Mouse (Mus musculus): Measurements from ENCODE around the gene Nos1ap. TPM values are rescaled to one million over a fixed set of nuclear protein-coding genes. Genes with fewer than 3 reads are reported as not detected.

Gene Nos1ap
- polyA plus RNA-seq (2012; ENCODE audit: insufficient read depth, insufficient read length, missing spikeins) = 2.0 and 2.3 TPM in 2 replicates

GRCm38 (mm10) chr1:170589219-170590040 is at the start of gene Nos1ap:
TSS of gene Nos1ap (minus strand) at chr1:170589861.
- Histone ChIP-seq H3K4me1 (ENCODE audit: control insufficient read depth, insufficient read depth, insufficient read length, low read length) (no peaks in the 10 kb centered on the region), H3K27ac (replicated peaks; ENCODE audit: low read depth, low read length) (no peak within 1 kb of the TSS), H3K4me3 (ENCODE audit: insufficient read depth, low read depth, low read length) (peak within 1 kb of the TSS; percentile 96)

- Histone ChIP-seq H3K4me3 (ENCODE audit: insufficient read depth, low read depth, low read length) (no peak overlapping the region), H3K27ac (replicated peaks; ENCODE audit: low read depth, low read length) (no peak overlapping the region), H3K4me1 (ENCODE audit: control insufficient read depth, insufficient read depth, insufficient read length, low read length) (no peaks in the 10 kb centered on the region)
Observed at GRCm38 (mm10) chr1:170638941-170639340, 49.3 kb upstream of the Nos1ap start.

- Histone ChIP-seq H3K4me1 (ENCODE audit: control insufficient read depth, insufficient read depth, insufficient read length, low read length) (no peaks in the 10 kb centered on the region), H3K27ac (replicated peaks; ENCODE audit: low read depth, low read length) (no peak overlapping the region), H3K4me3 (ENCODE audit: insufficient read depth, low read depth, low read length) (no peak overlapping the region)
Observed at GRCm38 (mm10) chr1:170632856-170633255, 43.2 kb upstream of the Nos1ap start.

GRCm38 (mm10) chr1:170632385-170632784 is 42.7 kb upstream of the Nos1ap start:
- H3K27ac ChIP-seq (replicated peaks; ENCODE audit: low read depth, low read length) = no peak overlapping the region
- no peaks in the 10 kb centered on the region for H3K4me1 ChIP-seq (ENCODE audit: control insufficient read depth, insufficient read depth, insufficient read length, low read length)
- H3K4me3 ChIP-seq (ENCODE audit: insufficient read depth, low read depth, low read length) = no peak overlapping the region

DNA sequence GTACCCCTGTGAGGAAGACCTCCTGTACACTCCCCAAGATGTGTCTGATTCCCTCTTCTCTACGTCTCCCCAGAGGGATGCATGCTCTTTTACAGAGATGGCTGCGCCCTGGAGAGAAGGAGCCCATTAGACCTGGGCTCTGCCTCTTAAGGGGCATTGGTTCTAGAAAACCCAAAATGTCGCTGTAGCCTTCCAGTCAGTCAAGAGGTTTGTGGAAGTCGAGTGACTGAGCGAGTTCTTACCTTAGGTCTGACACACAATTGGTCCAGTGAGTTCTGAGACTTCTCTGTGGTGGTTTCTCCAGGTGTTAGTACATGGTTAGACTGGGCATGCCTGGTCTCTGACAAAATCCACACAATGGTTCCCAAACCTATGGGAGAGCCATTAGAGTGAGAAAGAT is 41.9 kb upstream of the Nos1ap start:
- Histone ChIP-seq H3K4me1 (ENCODE audit: control insufficient read depth, insufficient read depth, insufficient read length, low read length) (no peaks in the 10 kb centered on the region), H3K4me3 (ENCODE audit: insufficient read depth, low read depth, low read length) (no peak overlapping the region), H3K27ac (replicated peaks; ENCODE audit: low read depth, low read length) (no peak overlapping the region)

- no peaks in the 10 kb centered on the region for H3K4me1 ChIP-seq (ENCODE audit: control insufficient read depth, insufficient read depth, insufficient read length, low read length)
- no peak overlapping the region for H3K27ac ChIP-seq (replicated peaks; ENCODE audit: low read depth, low read length)
- no peak overlapping the region for H3K4me3 ChIP-seq (ENCODE audit: insufficient read depth, low read depth, low read length)
Observed at GRCm38 (mm10) chr1:170630489-170630888, 40.8 kb upstream of the Nos1ap start.

- no peak overlapping the region for H3K4me3 ChIP-seq (ENCODE audit: insufficient read depth, low read depth, low read length)
- no peaks in the 10 kb centered on the region for H3K4me1 ChIP-seq (ENCODE audit: control insufficient read depth, insufficient read depth, insufficient read length, low read length)
- no peak overlapping the region for H3K27ac ChIP-seq (replicated peaks; ENCODE audit: low read depth, low read length)
Observed at GRCm38 (mm10) chr1:170623432-170623831, 33.8 kb upstream of the Nos1ap start.

DNA sequence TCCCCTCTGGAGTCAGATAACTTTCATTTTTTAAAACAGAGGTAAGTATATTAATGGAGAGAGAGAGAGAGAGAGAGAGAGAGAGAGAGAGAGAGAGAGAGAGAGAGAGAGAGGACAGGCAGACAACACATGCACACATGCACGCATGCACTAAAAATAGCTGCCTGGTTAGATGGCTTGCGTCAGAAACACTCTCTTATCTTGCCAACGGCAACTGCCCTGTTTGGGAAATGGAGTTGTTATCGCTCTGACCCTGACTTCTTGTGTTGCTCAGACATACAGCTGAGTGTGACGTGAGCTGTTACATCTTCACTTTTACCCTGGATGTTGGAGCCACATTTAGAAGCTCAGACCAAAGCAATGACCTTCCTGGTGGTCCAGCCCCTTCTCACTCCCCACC is 33.3 kb upstream of the Nos1ap start:
- H3K27ac ChIP-seq (replicated peaks; ENCODE audit: low read depth, low read length) = no peak overlapping the region
- no peaks in the 10 kb centered on the region for H3K4me1 ChIP-seq (ENCODE audit: control insufficient read depth, insufficient read depth, insufficient read length, low read length)
- H3K4me3 ChIP-seq (ENCODE audit: insufficient read depth, low read depth, low read length) = no peak overlapping the region

- H3K27ac ChIP-seq (replicated peaks; ENCODE audit: low read depth, low read length) = no peak overlapping the region
- no peak overlapping the region for H3K4me3 ChIP-seq (ENCODE audit: insufficient read depth, low read depth, low read length)
Observed at GRCm38 (mm10) chr1:170619686-170620374, 30.2 kb upstream of the Nos1ap start.

DNA sequence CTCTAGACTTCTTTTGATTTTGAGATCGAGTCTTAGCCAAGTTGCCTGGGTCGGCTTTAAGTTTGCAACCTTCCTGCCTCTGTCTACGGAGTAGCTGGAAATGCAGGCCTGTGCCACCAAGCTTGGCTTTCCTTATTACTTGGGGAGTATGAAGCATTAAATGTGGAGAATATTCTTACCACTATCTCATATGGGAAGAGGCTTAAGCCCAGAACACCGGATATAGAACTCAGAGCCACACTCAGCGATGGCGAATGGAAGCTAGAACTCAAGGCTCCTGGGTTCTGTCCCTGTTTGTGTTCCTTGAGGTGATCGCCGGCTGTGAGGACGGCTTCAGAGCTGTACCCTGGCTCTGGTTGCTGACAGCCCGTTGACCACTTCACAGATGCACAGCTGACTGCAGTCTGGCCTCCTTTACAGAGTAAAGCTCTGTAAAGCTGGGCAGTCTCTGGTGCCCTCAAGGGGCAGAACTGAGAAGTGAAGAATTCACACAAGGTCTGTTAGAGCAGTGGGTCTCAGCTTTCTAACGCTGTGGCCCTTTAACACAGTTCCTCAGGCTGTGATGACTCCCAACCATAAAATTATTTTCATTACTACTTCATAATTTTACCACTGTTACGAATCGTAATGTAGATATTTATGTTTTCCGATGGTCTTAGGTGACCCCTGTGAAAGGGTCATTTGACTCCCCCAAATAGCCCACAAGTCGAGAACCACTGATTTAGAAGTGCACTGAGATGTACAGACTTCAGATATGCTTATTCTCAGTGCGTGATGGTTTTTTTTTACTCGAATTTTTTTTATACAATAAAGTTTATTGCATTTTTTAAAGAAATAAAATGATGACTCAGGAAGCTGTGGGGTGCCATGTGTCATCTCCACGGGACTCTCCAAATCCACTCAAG is 23.6 kb upstream of the Nos1ap start:
- no peak overlapping the region for H3K27ac ChIP-seq (replicated peaks; ENCODE audit: low read depth, low read length)
- H3K4me3 ChIP-seq (ENCODE audit: insufficient read depth, low read depth, low read length) = no peak overlapping the region
- no peaks in the 10 kb centered on the region for H3K4me1 ChIP-seq (ENCODE audit: control insufficient read depth, insufficient read depth, insufficient read length, low read length)

More at GRCm38 (mm10) chr1:170619686-170620374, 30.2 kb upstream of the Nos1ap start:
- no peaks in the 10 kb centered on the region for H3K4me1 ChIP-seq (ENCODE audit: control insufficient read depth, insufficient read depth, insufficient read length, low read length)

DNA sequence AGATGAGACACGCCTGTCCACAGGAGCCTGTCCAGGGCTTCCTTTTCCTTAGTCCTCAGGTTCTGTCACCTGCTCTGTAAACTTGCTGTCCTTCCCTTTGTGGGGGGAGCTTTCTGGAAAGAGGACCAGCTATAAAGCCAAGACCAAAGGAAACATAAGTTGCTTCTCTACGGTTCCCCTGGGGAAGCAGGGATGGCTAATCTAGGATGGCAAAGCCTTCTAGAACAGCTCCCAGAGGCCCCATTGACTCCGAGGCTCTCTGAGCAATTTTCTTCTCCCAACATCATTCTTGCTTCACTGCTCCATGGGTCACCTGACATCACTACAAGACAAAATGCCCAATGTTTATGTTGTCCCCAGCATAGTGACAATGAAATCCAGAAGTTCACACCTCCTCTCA is 22.0 kb upstream of the Nos1ap start:
- no peak overlapping the region for H3K4me3 ChIP-seq (ENCODE audit: insufficient read depth, low read depth, low read length)
- H3K27ac ChIP-seq (replicated peaks; ENCODE audit: low read depth, low read length) = no peak overlapping the region
- no peaks in the 10 kb centered on the region for H3K4me1 ChIP-seq (ENCODE audit: control insufficient read depth, insufficient read depth, insufficient read length, low read length)

GRCm38 (mm10) chr1:170610695-170611094 is 21.0 kb upstream of the Nos1ap start:
- H3K4me1 ChIP-seq (ENCODE audit: control insufficient read depth, insufficient read depth, insufficient read length, low read length) = no peaks in the 10 kb centered on the region
- H3K4me3 ChIP-seq (ENCODE audit: insufficient read depth, low read depth, low read length) = no peak overlapping the region
- no peak overlapping the region for H3K27ac ChIP-seq (replicated peaks; ENCODE audit: low read depth, low read length)

GRCm38 (mm10) chr1:170610289-170610688 is 20.6 kb upstream of the Nos1ap start:
- Histone ChIP-seq H3K4me3 (ENCODE audit: insufficient read depth, low read depth, low read length) (no peak overlapping the region), H3K4me1 (ENCODE audit: control insufficient read depth, insufficient read depth, insufficient read length, low read length) (no peaks in the 10 kb centered on the region), H3K27ac (replicated peaks; ENCODE audit: low read depth, low read length) (no peak overlapping the region)

DNA sequence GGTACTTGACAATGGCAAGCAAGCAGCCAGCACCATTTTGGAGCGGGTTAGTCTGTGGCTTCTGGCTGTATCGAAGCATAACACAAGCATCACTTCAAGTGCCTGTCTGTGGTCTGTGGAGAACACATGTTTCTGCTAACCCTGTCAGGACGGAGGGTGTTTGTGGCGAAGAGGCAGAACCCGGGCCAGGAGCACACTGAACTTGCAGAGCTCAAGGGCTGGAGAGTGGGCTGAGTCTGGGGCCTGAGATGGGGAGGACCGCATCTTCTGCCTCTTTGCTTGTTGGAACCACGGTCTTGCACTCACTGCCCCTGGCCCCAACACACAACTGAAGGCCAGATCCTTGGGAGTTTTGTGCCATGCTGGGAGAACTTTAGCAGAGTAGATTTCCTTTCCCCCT is 20.2 kb upstream of the Nos1ap start:
- Histone ChIP-seq H3K4me1 (ENCODE audit: control insufficient read depth, insufficient read depth, insufficient read length, low read length) (no peaks in the 10 kb centered on the region), H3K27ac (replicated peaks; ENCODE audit: low read depth, low read length) (no peak overlapping the region), H3K4me3 (ENCODE audit: insufficient read depth, low read depth, low read length) (no peak overlapping the region)

- H3K4me3 ChIP-seq (ENCODE audit: insufficient read depth, low read depth, low read length) = no peak overlapping the region
- no peak overlapping the region for H3K27ac ChIP-seq (replicated peaks; ENCODE audit: low read depth, low read length)
Observed at GRCm38 (mm10) chr1:170608461-170609071, 18.9 kb upstream of the Nos1ap start.

More at GRCm38 (mm10) chr1:170608461-170609071, 18.9 kb upstream of the Nos1ap start:
- no peaks in the 10 kb centered on the region for H3K4me1 ChIP-seq (ENCODE audit: control insufficient read depth, insufficient read depth, insufficient read length, low read length)

Data from brown adipose tissue, adult 24 weeks (tissue).